Mouse (Mus musculus): ENCODE results near the gene Zfp462.

DNA sequence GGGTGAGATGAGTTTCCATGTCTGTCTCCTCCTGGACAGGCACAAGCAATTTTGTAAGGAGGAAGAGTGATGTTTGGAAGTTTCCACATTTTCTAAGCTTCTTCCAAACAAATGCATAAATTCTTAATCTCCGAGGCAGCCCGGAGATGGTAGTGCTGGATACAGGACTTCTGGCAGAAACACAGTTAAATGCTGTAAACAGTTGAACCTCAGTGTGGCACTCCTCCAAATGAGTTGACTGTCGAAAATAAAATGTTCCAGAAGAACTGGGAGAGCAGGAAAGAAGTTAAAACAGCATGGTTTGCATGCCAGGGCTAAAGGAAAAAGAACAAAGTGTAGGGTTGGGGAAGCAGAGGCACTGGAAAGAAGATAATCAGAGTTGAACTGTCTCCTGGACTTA, 9.6 kb downstream of the Zfp462 start:
- TF ChIP-seq HCFC1 (IDR thresholded peaks at IDR 0.05; ENCODE audit: borderline replicate concordance, insufficient read depth, low read length) (no peak), ZNF384 (IDR thresholded peaks at IDR 0.05; ENCODE audit: low read depth, low read length) (no peak), ZC3H11A (IDR thresholded peaks at IDR 0.05; ENCODE audit: borderline replicate concordance, low read depth, low read length) (no peak), CHD2 (IDR thresholded peaks at IDR 0.05; ENCODE audit: low read depth, low read length) (no peak), MAFK (IDR thresholded peaks at IDR 0.05; ENCODE audit: insufficient read depth, low read depth, low read length) (no peak)

All from ES-E14 (cell line).